In the genomic region with DNA sequence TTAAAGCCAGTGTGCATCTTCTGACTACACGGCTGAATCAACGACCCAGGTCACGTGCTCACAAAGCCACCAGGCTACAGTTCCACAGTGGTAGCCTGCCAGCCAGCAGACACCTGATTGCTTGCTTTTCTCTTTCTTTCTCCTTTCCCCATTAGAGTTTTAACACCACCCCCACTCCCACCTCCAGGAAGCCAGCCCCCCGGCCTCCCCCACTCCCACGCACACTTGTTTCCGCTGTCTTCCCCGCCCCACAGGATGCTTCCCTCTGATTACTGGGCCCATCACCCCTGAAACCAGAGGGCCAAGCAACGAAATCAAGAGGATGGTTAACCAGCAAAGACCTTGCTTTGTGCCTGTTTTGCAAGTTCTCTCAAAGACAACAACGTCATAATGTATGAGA, we compare ENCODE assay signal across 22 mouse cellular contexts.
A peak's percentile ranks its signal among the peaks of the same experiment; 100 is the strongest.
DNase-seq lines count a peak whose midpoint lies in the region; ATAC-seq and TF ChIP-seq lines count a peak whose summit lies in the region.
"Had no signal": no experiment of that assay in that cellular context is flagged by ENCODE, and none has a peak within 500 bp of the region (broad histone marks: within the 10 kb centered on the region; RNA-seq: fewer than 3 reads in every experiment).

No protein-coding gene starts in this region.

- TF ChIP-seq POLR2A in thymus, adult 2 months (IDR thresholded peaks at IDR 0.05; ENCODE audit: control insufficient read depth, extremely low read depth, insufficient read depth, low read length, poor library complexity): no peak
- TF ChIP-seq POLR2A in lung, adult 2 months (IDR thresholded peaks at IDR 0.05; ENCODE audit: borderline replicate concordance, extremely low read depth, low read depth, low read length): no peak

- no peaks in the 10 kb centered on the region for H3K4me1 ChIP-seq in thymus, adult 2 months (replicated peaks; ENCODE audit: control insufficient read depth, insufficient read depth, low read length)
- H3K4me1 ChIP-seq in lung, adult 2 months (ENCODE audit: control insufficient read depth, insufficient read depth, low read length): no peaks in the 10 kb centered on the region; the same call in 1 of the 2 replicates
- H3K4me1 ChIP-seq: embryonic facial prominence, embryonic 15.5 days; liver, embryonic 15.5 days had no signal

- TF ChIP-seq CTCF in thymus, adult 2 months (IDR thresholded peaks at IDR 0.05; ENCODE audit: borderline replicate concordance, control insufficient read depth, extremely low read depth, insufficient read depth, low read length, poor library complexity): no peak
- no peak for TF ChIP-seq CTCF in lung, adult 2 months (IDR thresholded peaks at IDR 0.05; ENCODE audit: insufficient read depth, low read length)

- peak; percentile 41 for ATAC-seq in CD4-positive, CD25-positive, alpha-beta regulatory T cell, adult 4 months
- ATAC-seq in megakaryocyte-erythroid progenitor cell, adult 5-6 weeks (replicated peaks; ENCODE audit: low FRiP score, low TSS enrichment, poor library complexity, severe bottlenecking): no peak

- H3K27ac ChIP-seq in thymus, adult 2 months (ENCODE audit: control insufficient read depth, insufficient read depth, low read length): no peak overlapping the region
- H3K27ac ChIP-seq: embryonic facial prominence, embryonic 15.5 days; heart, adult 2 months; heart, embryonic 15.5 days; kidney, postnatal 0 days; layer of hippocampus, adult 2 months; limb, embryonic 10.5 days; liver, embryonic 15.5 days; macrophage; midbrain, embryonic 10.5 days had no signal

- DNase-seq in heart, adult 11 months: peak; percentile 91
- DNase-seq in heart, postnatal 14 days: no peak
- peak; percentile 1 to 2 for DNase-seq in B cell, adult 2 months
- peak; percentile 65 for DNase-seq in thymus, adult 2 months
- DNase-seq in spleen, adult 18-20 months: no peak
- DNase-seq in lung, adult 2 months: no peak
- DNase-seq: adrenal gland, postnatal 36 days; cerebellum, adult 9-11 months; gastrocnemius, postnatal 25 days; kidney, adult 11 months; liver had no signal

- no peak overlapping the region for H3K4me3 ChIP-seq in thymus, adult 2 months (ENCODE audit: control insufficient read depth, insufficient read depth, low read length)
- no peak overlapping the region for H3K4me3 ChIP-seq in lung, adult 2 months (replicated peaks; ENCODE audit: extremely low read depth, low read depth, low read length)
- H3K4me3 ChIP-seq: embryonic facial prominence, embryonic 15.5 days; heart, adult 2 months; heart, embryonic 15.5 days; layer of hippocampus, adult 2 months; limb, embryonic 10.5 days; liver, embryonic 15.5 days; midbrain, embryonic 10.5 days had no signal

- 68% methylated on average over 9 of the region's 9 CpGs for WGBS in thymus, adult 2 months
- WGBS in lung, adult 2 months: 67% methylated on average over 9 of the region's 9 CpGs

- H3K27me3 ChIP-seq in thymus, adult 2 months (ENCODE audit: control insufficient read depth, insufficient read depth, low read length): no peaks in the 10 kb centered on the region
- H3K27me3 ChIP-seq: embryonic facial prominence, embryonic 15.5 days; heart, embryonic 15.5 days; liver, embryonic 15.5 days had no signal

- H3K36me3 ChIP-seq in thymus, adult 2 months (ENCODE audit: control insufficient read depth, insufficient read depth, low read length): no peaks in the 10 kb centered on the region
- H3K36me3 ChIP-seq: embryonic facial prominence, embryonic 15.5 days; heart, embryonic 15.5 days; limb, embryonic 10.5 days; liver, embryonic 15.5 days; midbrain, embryonic 10.5 days had no signal

- intact Hi-C loops in heart, postnatal 14 days (cut with DNase I): loop anchor here (5.0 kb wide), 1 partner anchor 51 kb away; no protein-coding TSS in a partner anchor

Comparison
In these comparisons a context has a peak if more than half of its experiments do, and no peak if none do; other contexts are left out.
1. DNase-seq: peak in heart, adult 11 months (single experiment), B cell, adult 2 months (2 of 2) and thymus, adult 2 months (single experiment); none in heart, postnatal 14 days (0 of 2), spleen, adult 18-20 months (0 of 2) and lung, adult 2 months (single experiment).